Mouse (Mus musculus): ENCODE results near the gene Ell.

Gene Ell

GRCm38 (mm10) chr8:70598722-70599121 lies 59.5 kb downstream of the Ell start:
- 37% methylated on average over 10 of the region's 10 CpGs for WGBS

GRCm38 (mm10) chr8:70599507-70600290 lies 60.4 kb downstream of the Ell start:
- 86% methylated on average over 12 of the region's 12 CpGs for WGBS

DNA sequence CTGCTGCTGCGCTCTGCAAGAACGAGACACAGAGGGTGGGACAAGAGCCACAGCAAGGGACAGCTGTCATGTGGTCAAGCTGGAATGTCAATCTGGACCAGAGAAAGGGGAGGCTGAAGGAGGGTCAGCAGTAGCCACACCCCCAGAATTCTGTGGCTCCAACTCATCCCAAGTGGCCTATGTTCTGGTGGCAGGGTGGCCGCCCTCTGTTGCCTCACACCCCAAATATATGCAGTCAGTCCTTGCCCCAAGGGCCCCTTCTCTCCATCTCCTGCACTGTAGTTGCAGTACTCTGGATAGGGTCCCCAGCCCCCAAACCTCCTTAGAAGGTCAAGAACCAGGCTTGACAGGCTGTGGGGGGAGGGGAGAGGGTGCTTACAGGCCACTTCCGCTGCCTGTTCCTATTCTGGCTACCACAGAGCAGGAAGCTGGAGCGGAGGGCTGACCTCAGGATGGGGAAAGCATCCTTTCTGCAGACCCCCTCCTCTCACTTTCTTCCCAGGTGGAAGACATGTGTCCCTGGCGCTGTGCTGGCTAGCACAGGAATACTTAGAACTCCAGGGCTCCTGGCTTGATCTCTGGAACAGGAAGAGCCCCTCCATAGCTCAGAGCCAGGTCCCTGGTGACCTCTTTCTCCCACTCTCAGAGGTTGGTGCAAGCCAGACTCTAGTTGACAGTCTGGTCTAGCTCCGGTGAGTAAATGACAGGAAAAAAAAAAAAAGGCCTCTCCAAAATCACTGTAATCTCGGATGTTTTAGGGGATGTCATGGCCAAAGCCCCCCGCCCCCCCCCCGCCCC lies 61.4 kb downstream of the Ell start:
- WGBS: 39% methylated on average over 10 of the region's 10 CpGs

- 3% methylated on average over 26 of the region's 26 CpGs for WGBS
Observed at GRCm38 (mm10) chr8:70601271-70601649, 62.0 kb downstream of the Ell start.

GRCm38 (mm10) chr8:70602139-70602811 lies 63.0 kb downstream of the Ell start:
- WGBS: 93% methylated on average over 13 of the region's 13 CpGs

DNA sequence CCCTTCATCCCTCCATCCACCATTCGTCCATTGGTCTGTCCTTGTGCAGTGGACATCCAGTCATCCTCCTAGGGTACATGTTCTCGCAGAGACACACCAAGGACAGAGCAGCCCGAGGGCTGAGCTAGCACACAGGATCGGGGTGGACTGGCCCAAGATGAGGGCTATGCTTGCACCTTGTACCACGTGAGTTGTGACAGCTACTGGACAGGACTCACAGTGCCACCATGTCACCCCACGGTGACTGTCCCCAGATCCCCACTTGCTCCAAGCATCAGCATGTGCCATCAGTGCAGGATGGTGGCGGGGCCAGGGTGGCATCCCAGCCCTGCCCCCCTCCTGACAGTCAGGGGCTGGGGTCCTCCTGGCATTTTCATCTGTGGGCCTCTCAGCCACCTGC lies 65.3 kb downstream of the Ell start:
- WGBS: 89% methylated on average over 7 of the region's 7 CpGs

- 80% methylated on average over 9 of the region's 9 CpGs for WGBS
Observed at GRCm38 (mm10) chr8:70605871-70606779, 66.9 kb downstream of the Ell start.

DNA sequence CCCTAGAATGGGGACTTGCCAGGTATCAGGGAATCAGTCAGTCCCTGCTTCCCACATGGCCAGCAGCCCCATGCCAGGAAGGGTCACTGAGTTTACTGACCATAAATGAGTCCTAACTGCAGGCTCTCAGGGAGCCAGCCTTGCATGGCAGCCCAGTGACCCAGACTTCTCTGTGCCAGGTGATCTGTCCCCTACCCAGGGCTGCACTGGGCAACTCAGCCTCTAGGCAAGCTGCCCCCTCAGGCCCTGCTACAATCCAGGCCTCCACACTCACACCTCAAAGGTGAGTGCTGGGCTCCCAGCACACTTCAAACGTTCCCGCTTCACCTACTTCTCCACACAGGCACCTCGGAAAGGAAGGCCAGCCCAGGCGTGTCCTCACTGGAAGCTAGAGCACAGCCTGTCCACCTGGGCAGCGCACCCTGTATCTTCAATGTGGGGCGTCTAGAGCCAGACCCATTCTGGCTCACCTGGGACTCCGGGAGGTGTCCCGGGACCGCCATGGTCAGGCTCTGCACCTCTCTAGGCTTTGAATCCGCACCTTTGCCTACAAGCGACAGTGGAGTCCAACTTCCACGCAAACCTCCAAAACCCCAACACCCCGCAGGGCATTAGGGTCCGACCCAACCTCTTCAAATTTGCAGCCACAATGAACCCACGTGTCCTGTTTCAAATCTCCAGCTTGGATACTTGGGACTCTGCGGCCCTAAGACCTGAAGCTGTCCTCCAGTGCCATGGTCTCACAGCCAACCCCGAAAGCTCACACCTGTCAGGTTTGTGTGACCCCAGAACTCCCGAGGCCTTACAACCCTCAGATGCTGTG lies 67.7 kb downstream of the Ell start:
- 62% methylated on average over 18 of the region's 18 CpGs for WGBS

GRCm38 (mm10) chr8:70607603-70607897 lies 68.3 kb downstream of the Ell start:
- 9% methylated on average over 6 of the region's 6 CpGs for WGBS

DNA sequence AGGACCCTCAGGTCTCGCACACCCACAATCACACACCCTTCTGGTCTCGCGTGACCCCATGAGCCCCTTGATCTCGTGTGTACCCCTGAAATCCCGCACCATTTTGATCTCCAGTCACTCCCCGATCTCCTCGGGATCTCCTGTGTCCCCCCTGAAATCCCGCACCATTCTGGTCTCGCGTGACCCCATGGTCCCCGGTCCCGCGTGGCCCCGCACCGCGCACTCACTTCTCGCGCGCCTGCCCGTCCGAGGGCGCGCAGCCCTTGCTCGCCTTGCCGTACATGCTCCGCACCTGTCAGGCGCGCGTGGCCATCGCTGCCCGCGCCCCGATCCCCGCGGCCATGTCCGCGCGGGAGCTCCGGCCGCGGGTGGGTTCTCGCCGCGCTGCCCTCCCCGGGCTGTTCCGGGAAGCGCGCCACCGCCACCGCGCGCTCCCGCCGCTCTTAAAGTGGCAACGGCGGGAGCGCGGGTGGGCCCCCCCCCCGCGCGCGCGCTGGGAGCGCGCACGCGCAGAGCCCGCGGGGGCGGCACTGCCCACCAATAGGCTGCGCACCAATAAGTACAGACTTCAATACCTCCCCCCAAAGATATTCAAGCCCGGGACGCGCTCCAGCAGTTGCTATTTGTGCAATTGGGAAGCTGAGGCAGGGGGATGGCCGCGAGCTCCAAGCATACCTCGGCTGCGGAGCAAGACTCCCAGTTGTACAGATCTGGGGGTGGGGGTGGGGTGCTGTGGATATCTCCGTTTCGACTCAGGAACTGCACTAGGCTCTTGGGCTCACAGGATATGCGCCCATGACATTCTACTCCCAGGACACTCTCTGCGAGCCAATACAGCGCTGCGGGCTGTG lies 68.9 kb downstream of the Ell start:
- WGBS: under 1% methylated on average over 84 of the region's 84 CpGs

DNA sequence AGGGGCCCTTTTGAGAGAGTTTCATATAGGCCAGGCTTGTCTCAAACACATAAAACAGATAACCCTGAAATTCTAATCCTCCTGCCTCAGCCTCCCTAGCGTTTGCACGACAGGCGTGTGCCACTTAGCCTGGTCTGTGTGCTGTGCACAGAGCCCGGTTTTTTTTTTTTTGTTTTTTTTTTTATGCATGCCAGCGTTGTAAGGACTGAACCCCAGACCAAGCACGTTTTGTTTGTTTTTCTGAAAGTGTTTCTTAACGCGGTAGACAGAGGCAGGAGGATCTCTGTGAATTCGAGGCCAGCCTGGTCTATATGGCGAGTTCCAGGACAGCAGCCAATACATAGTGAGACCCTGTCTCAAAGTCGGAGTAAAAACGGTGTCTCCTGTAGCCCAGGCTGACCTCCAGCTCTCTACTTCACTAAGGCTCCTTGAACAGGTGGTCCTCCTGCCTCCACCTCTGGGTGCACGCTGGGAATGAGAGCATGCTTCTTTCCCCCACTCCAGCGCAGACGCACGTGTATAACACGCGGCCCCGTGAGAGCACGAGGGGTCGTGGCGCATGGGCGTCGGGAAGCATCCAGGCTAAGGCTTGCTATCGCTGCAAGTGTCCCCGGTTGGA lies 69.6 kb downstream of the Ell start, which contains the start of gene Ssbp4:
Gene Ssbp4 (minus strand): TSS at position 124 of the 619 bp plus-strand sequence.
- WGBS: 5% methylated on average over 26 of the region's 26 CpGs

- under 1% methylated on average over 39 of the region's 39 CpGs for WGBS
Observed at GRCm38 (mm10) chr8:70609368-70609848, 70.2 kb downstream of the Ell start.

GRCm38 (mm10) chr8:70609849-70610795 lies 70.9 kb downstream of the Ell start:
- under 1% methylated on average over 43 of the region's 45 CpGs for WGBS

GRCm38 (mm10) chr8:70610796-70611771 lies 71.8 kb downstream of the Ell start:
- WGBS: under 1% methylated on average over 54 of the region's 54 CpGs

DNA sequence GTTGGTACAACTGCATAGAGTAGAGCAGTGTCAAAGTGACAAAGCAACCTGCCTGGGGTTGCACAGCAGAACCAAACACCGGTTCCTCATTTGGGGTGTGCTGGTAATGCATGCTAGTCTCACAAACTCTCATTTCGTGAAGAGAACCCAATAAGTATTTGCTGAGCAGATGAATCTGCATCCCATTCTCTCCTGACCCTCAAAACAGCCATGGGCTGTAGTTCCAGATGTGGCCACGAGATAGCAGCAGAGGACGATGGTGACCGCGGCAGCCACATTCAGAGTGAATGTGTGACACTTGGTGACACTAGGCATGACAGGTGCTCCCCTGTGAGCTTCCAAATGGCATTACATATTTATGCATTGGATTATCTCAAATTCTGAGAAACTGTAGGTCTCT lies 72.6 kb downstream of the Ell start:
- 0% methylated on average over 6 of the region's 6 CpGs for WGBS

- 25% methylated on average over 1 of the region's 1 CpGs for WGBS
Observed at GRCm38 (mm10) chr8:70613763-70614162, 74.5 kb downstream of the Ell start.

GRCm38 (mm10) chr8:70614469-70614868 lies 75.2 kb downstream of the Ell start:
- 76% methylated on average over 5 of the region's 5 CpGs for WGBS
